Mouse (Mus musculus): ENCODE data around the gene Kcnc2.

Gene Kcnc2

DNA sequence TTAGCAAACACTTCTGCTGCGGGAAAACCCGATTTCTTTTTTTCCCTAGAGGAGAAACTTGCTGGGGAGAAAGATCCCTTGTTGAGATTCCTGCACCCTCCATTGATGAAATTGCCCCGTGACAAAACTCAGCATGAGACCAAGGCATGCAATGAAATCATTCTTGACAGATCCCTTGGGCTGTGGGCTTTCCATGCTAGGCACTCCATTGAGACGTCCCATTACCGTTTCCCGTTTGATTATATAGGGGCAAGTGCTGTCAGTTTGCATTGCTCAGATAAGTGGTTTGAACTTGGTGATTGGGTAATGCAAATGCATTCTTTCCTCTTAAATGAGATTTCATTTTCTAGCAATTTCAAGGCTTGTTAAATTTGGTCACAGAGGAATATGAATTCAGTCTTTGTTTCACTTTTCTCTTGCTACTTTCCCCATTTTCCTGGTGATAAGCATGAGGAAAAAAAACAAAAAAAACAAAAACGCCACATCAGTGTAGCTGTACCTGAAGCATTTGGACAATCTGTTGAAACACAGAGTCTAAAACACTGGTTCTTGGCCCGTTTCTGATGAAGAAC is 123.6 kb downstream of the Kcnc2 start:
- DNase-seq (ENCODE audit: low spot score in 2 of 2): no peak

DNA sequence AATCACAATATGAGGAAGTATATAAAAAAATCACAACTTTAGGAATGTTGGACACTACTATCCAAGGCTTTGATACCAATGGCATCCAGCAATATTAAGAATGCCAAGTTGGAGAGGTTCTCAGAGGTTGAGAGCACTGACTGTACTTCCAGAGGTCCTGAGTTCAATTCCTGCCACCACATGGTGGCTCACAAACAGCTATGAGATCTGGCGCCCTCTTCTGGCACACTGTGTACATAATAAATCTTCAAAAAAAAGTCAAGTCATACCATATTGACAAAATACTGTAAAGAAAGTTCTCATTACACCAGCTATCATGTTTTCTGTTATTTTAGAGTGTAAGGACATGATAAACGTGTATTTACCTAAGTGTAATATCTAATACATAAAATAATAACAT is 126.3 kb downstream of the Kcnc2 start:
- DNase-seq (ENCODE audit: low spot score in 2 of 2): no peak

DNA sequence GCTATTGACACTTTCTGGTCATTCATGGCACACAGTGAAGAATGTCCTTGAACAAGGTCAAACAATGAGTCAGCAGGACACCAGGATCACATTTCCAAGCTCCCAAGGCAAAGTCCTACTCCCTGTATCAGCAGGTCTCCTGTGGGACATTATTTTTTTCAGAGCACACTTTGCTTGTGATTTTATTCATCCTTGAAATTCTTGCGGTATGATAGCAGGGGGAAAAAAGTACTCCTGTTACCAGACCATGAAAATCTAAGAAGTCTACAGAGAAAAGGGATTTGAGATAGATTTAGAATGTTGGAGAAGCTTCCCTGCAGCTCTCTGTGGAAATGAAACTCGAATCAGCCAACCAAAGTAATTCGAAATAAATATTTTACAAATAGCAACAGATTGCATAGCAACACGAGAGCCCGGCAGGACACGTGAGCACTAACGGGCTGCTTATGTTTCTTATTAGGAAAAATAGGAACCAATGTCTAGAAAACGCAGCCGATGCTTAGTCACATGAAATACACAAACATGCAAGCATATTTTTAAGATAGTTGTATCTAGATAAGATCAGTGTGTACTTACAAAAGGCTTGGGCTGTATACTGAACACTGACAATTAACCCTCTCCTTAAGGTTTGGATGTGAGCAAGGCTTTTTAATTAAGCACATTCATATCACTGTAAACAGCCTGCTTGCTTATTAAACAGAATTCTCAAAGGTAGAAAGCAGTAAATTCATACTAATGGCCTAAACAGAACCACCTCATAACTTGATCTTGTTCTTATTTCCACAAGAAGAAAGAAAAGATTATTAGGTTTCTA is 129.9 kb downstream of the Kcnc2 start:
- DNase-seq (ENCODE audit: low spot score in 2 of 2): no peak

DNA sequence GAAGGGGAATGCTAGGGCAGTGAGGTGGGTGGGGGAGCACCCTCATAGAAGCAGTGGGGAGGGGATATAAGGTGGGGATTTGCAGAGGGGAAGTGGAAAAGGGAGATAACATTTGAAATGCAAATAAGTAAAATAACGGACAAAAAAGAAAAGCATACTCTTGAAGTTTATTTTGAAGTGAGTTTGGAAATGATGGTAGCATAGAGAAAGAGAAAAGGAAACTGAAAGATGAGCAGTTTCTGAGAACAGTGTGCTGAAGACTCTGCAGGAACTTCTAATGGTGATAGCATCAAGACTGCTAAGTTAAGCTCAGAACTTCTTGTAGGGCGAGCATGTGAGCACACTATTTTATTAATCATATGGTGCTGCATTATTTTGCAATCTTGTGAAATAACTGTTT is 138.6 kb downstream of the Kcnc2 start:
- no peak for DNase-seq (ENCODE audit: low spot score in 2 of 2)

DNA sequence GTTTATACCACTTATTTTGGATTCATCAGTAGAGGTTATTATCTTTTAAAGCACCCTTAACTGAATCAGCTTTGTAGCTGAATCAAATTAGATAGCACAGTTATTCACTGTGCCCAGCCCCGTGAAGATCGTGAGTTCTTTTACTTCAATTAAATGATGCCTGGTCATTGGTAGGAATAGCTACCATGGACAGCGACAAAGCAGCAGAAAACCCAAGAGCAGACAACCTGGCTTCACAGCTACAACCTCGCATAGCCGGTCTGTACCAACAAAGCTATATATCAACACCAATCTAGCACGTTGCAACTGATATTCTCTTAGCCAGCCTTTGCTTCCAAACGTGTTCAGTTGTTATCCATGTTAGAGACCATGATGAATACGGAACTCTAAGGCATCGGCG is 152.4 kb downstream of the Kcnc2 start:
- no peak for DNase-seq (ENCODE audit: low spot score in 2 of 2)

DNA sequence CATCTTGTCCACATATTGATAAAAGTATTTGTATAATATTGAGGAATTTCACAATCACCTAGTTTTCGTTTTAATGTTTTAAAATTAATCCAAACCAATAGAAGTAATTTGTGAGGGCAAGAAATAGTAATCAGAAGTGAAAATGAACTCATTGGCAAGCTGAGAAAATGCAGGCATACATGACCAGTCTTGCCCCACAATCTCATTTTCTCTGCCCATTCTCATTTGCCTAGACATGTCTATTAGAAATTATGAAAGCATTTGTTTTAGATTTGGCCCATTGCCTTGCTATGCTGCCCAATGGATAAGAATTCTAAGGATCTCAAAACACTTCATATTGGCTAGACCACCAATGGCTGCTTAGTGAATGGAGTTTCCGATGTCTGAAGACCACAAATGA is 166.0 kb downstream of the Kcnc2 start:
- no peak for DNase-seq (ENCODE audit: low spot score in 2 of 2)

DNA sequence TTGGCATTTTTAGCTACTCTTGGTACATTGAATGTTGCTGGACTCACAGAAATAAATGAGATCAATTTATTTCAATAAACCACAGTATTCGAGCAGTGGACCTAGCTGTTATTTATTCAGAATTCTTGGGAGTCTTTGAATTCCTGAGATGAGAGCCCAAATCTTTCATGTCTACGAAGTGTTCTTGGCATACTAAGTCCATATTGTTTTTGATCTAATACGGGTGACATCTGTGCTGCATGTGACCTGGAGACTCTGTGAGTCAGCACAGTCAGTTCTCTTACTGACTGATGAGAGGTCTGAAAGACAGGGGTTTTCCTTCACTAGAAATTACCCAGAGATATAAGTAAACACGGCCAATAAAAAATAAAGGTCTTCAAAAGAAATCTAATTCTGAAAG is 173.7 kb downstream of the Kcnc2 start:
- no peak for DNase-seq (ENCODE audit: low spot score in 2 of 2)

DNA sequence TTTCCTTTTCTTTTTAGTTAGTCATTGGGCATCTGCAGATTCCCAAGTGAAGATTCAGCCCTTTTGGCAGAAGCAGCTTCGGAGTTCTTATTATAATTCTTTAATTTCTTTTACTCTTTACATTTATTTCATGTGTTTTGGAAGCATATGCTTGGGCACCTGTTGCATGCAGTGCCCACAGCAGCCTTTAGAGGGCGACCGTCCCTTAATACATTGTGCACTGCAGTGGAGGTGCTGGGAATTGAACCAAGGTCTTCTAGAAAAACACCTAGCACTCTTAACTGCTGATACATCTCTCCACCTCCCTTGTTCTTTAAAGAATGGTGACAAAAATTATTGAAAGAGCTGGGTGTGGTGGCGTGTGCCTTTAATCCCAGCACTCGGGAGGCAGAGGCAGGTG is 180.0 kb downstream of the Kcnc2 start:
- no peak for DNase-seq (ENCODE audit: low spot score in 2 of 2)

DNA sequence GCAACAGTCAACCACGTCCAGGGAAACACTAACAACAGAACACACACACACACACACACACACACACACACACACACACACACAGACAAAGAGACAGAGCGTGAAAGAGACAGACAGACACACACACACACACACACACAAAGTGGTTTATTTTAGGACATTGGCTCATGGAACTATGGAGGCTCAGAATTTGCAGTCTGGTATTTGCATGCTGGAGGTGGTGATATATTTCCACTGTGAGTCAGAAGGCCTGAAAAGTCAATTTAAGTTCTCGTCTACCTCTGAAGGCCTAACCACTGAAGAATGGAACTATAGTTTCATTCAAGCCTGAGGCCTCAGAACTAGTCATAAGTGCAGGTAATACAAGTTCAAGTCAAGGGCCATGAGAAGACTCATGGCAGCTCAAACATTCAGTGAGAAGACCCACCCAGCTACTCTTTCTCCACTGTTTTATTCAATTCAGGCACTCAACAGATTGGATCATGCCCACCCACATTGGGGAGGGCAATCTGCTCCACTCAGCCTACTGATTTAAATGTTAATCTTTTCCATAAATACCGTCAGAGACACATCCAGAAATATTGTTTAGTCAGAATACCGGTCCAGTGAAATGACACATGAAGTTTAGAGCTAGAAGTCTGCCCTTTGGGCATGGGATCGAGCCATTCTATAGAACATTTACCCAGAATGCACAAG is 197.9 kb downstream of the Kcnc2 start:
- peak; percentile 11 to 13 for DNase-seq (ENCODE audit: low spot score in 2 of 2)

DNA sequence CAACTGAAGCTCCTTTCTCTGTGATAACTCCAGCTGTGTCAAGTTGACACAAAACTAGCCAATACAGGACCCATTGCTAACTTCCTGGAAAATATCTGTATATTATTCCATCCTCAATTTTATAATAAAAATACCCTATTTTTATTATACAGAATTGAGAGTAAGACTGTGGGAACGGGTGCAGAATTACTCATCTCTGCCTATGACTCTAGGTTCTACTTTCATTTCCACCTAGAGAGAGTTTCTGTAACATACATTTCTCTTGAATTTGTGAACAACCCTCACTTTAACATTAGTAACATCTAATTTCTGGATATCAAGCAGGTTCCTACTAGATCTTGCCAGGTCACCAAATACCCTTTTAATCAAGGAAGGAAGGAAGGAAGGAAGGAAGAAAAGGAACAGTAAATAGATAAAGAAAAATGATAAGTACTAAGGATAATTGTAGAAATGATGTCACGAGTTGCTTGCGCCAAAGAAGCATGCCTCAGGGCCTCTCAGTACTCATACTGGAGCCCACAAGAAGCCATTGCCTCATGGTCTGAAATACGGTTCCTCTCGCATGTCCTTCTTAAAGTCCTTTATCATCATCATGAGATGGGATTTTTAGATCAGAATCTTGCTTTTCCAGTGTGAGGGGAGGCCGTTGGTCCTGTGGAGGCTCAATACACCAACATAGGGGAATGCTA is 203.3 kb downstream of the Kcnc2 start:
- DNase-seq (ENCODE audit: low spot score in 2 of 2): no peak

DNA sequence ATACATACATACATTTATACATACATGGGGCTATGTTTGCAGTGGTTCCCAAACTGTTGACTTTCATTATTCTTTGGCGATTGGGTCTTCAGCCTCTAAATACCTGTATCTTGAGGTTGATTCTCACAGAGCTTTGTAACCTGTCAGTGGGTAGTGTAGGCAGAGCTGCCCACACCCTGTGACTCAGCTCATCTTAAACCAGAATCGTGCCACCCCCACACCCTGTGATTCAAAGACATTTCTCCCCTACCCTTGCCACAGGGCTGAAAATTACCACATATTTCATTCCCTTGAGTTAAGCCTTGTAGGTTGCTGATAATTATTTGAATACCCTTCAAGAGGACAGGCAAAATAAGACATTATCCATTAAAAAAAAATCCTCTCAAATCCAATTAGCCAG is 210.5 kb downstream of the Kcnc2 start:
- DNase-seq (ENCODE audit: low spot score in 2 of 2): no peak

DNA sequence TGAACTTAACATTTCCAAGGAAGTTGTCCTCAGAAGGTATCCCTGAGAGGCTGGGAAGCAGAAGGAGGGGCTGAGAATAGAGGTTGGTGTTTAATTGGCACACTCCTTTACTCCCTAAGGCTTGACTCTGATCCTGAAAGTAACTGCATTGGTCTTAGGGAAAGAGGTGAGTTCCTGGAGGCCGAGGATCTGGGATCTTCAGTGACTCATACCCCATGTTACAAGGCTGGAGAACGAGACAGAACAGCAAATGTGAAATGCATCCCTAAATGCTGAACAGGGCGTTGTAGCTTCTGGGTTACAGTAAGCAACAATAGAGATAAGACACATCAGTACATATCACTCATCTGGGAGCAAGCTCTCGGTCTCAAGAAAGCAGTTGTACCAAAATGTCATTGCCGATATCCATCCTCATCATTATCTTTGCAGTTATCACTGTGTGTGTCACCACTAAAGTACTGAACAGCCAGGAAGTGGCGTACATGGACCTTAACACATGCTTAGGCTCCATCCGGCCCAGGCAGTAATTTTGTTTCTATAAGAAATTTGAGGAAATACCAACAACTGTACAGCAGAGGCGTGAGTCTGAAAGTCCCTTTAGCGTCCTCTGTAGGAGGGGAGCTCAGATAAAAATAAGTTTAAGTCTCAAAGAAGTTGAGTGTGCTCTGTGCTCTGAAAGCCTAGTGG is 211.1 kb downstream of the Kcnc2 start:
- no peak for DNase-seq (ENCODE audit: low spot score in 2 of 2)

DNA sequence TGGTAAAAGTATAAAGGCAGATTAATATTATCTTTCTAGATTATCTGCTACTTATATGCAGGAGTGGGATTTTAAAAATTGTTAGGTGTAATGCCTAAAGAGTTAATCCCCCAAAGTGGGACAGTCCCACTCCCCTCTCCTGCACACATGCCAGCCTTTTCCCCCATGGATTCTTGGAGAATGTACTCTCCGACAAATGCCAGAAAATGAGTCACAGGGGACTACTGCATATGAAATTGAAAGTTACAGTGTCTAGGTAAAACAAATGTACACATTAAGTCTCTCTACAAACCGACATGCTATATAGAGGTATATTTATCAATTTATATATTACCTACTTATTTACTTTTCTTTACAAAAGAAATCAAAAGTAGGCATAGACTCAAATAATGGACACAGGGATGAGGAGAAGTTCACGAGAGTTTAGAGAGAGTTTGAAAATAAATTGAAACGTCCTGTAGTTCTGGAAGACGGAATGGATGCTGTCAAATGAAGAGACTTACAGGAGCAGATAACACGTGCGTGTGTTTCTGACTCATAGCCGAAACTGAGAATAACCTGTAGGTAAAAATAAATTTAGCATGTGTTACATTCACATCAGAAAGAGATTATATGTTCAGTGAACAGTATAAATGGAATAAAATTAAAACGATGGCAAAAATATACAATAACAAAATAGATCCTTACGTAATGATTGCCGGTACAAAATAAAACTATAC is 213.6 kb downstream of the Kcnc2 start:
- no peak for DNase-seq (ENCODE audit: low spot score in 2 of 2)

DNA sequence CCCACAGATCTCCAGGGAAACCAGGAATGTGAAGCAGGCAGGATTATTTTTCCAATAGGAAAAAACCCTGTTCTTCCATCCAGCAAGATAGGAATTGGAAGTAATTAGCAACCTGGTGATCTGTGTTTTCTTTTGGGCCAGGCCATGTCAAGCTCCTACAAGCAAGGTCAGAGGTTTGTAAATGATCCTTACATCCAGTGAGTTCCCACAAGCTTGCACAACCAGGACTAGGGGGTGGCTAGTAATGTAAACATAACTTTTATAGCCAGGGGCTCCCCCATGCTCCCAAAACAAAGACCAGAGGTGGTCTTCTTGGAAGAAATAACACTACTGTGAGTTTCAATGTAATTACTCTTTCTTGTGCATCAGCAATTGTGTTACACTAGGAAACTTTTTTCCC is 214.9 kb downstream of the Kcnc2 start:
- no peak for DNase-seq (ENCODE audit: low spot score in 2 of 2)

DNA sequence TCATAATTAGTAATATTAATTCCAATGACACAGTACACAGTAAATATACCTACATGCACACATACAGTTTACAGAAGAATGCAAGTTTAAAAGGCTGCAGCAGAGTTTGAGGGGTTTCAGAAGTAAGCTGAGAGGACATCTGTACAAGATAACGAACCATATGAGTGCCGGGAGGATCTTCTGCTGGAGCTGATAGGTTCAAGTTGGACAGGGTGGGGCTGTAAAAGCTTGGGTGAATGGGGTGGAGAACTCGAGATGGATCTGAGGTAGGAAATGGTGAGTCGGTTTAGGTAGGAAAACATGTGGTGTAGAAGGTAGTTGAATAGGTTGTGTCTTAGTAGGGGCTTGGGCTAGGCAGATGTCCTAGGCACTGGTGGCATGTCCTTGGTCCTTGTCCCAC is 217.8 kb downstream of the Kcnc2 start:
- DNase-seq (ENCODE audit: low spot score in 2 of 2): no peak

All from frontal cortex, postnatal 14 days (tissue).